Mouse (Mus musculus) embryonic facial prominence, embryonic 11.5 days (tissue): ENCODE data around the gene Klf7. TPM values are rescaled to one million over a fixed set of nuclear protein-coding genes. Genes with fewer than 3 reads are reported as not detected.

Experiments used
- ATAC-seq: fragments of 200-750 bp; cut with Nextera tagmentation; replicated peaks from 2 replicates; pipeline ENCODE4 v1.8.0; 2017; ENCODE audit warnings: low read depth; ENCODE audit not compliant: insufficient number of reproducible peaks, low FRiP score, low TSS enrichment
- DNase-seq: peaks from one replicate; pipeline ENCODE4 v3.0.0-alpha.2; 2015; ENCODE audit warnings: low spot score
- H3K27ac ChIP-seq: fragments of 300-500 bp; sonication (generic); replicated peaks from 2 replicates; pipeline ENCODE4 v1.5.1; 2014; ENCODE audit warnings: mild to moderate bottlenecking, low read depth, low read length, control low read depth
- H3K27me3 ChIP-seq: fragments of 300-500 bp; sonication (generic); 2 replicates; pipeline ENCODE4 v1.6.1; 2014; ENCODE audit warnings: mild to moderate bottlenecking, low read length, moderate library complexity, mixed read lengths; ENCODE audit not compliant: control insufficient read depth, insufficient read depth
- H3K36me3 ChIP-seq: fragments of 300-500 bp; sonication (generic); replicated peaks from 2 replicates; pipeline ENCODE4 v1.6.1; 2014; ENCODE audit warnings: low read depth, mild to moderate bottlenecking, low read length, moderate library complexity, mixed read lengths; ENCODE audit not compliant: control insufficient read depth, insufficient read depth
- H3K4me1 ChIP-seq: fragments of 300-500 bp; sonication (generic); 2 replicates; pipeline ENCODE4 v1.6.1; 2014; ENCODE audit warnings: low read length, mixed read lengths; ENCODE audit not compliant: control insufficient read depth, insufficient read depth
- H3K4me2 ChIP-seq: fragments of 300-500 bp; sonication (generic); 2 replicates; pipeline ENCODE4 v1.6.1; 2014; ENCODE audit warnings: low read depth, mild to moderate bottlenecking, control low read depth, low read length, moderate library complexity
- H3K4me3 ChIP-seq: fragments of 300-500 bp; sonication (generic); 2 replicates; pipeline ENCODE4 v1.5.1; 2014; ENCODE audit warnings: low read depth, low read length, control low read depth
- H3K9ac ChIP-seq: fragments of 300-500 bp; sonication (generic); replicated peaks from 2 replicates; pipeline ENCODE4 v1.6.1; 2014; ENCODE audit warnings: mild to moderate bottlenecking, control low read depth, low read length
- H3K9me3 ChIP-seq: fragments of 300-500 bp; sonication (generic); replicated peaks from 2 replicates; pipeline ENCODE4 v1.6.1; 2016; ENCODE audit warnings: mild to moderate bottlenecking, low read length, inconsistent platforms, mixed read lengths; ENCODE audit not compliant: control insufficient read depth
- WGBS: fragments of 180-500 bp; shearing (Covaris S2); extraction: QIAGEN DNeasy Blood & Tissue Kit; methylation state at CpG from one replicate; pipeline ENCODE4 v1.1.7; 2014; 5-methylcytosine and 5-hydroxymethylcytosine counted together
- polyA plus RNA-seq: library from polyadenylated mRNA; unstranded; fragments of >200 nt; fragmentation: Nextera tagmentation; extraction: Ambion mirVana; gene quantifications from 2 replicates; pipeline ENCODE4 v1.2.1, GENCODE M21; 2014

The Klf7 gene
- polyA plus RNA-seq, 1 experiment from 2014 or later: 15.6 TPM

DNA sequence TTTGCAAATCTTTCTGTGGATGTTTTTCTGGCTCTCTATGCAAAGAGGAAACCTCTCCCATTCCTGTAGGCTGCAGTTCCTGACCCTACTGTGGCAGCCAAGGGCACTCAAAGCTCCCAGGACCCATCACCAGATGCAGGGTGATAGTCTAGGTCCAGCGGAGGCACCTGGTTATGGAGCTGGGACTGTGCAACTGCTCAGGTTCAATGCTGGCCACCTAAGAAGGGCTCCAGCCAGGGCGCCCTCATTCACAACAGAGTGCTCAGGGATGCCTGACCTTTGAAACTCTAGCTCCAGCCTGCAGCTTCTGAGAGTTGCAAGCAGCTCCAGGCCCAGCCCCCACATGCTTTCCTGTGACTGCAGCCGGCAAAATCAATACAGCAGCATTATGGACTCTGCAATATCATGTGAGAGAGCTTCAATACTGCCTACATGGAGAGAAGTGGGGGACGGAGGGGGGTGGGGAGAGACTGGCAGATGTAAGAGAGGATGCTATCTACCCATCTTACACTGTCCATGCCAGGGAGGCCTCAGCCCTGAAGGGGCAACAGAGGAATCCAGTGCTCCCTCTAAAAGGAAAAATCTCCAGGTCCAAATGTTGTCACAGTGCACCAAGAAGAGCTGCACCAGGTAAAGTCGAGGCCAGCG lies 24.3 kb downstream of the Klf7 start:
- peak; percentile 56; the same call in 1 of the 2 replicates for ATAC-seq

DNA sequence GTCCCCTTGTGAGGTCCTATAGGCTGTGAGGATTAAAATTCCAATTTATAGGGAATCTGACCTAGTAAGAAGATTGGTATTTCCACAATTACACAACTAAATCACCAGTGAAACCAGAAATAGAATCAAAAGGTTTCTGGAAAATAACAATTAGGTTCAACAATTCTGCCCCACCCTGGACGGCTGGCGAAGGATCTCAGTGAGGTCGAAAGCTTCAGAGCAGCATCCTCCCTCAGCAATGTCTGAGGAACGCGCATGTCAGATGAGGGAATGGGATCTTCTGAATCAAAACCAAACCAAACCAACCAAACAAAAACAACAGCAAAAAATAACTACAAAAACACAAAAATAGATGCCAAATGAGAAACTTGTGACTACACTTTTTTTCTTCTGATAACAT lies 29.1 kb downstream of the Klf7 start:
- Histone ChIP-seq H3K27me3 (no peaks in the 10 kb centered on the region), H3K9me3 (no peaks in the 10 kb centered on the region), H3K36me3 (no peaks in the 10 kb centered on the region), H3K9ac (no peak overlapping the region), H3K4me1 (peaks cover 2% of the 10 kb centered on the region), H3K27ac (no peak overlapping the region), H3K4me3 (no peak overlapping the region), H3K4me2 (no peak overlapping the region)
- DNase-seq (no peak), ATAC-seq (no peak)
- WGBS: 94% methylated on average over 5 of the region's 5 CpGs

More for the DNA sequence above, 24.3 kb downstream of the Klf7 start:
- no peak overlapping the region for H3K27ac ChIP-seq
- no peaks in the 10 kb centered on the region for H3K36me3 ChIP-seq
- no peak overlapping the region; the same call in 1 of the 2 replicates for H3K9ac ChIP-seq
- H3K4me3 ChIP-seq: no peak overlapping the region
- H3K27me3 ChIP-seq: no peaks in the 10 kb centered on the region
- no peak overlapping the region for H3K4me2 ChIP-seq
- H3K4me1 ChIP-seq: no peaks in the 10 kb centered on the region; the same call in none of the 2 replicates
- 61% methylated on average over 6 of the region's 6 CpGs for WGBS
- H3K9me3 ChIP-seq: no peaks in the 10 kb centered on the region
- DNase-seq: no peak

DNA sequence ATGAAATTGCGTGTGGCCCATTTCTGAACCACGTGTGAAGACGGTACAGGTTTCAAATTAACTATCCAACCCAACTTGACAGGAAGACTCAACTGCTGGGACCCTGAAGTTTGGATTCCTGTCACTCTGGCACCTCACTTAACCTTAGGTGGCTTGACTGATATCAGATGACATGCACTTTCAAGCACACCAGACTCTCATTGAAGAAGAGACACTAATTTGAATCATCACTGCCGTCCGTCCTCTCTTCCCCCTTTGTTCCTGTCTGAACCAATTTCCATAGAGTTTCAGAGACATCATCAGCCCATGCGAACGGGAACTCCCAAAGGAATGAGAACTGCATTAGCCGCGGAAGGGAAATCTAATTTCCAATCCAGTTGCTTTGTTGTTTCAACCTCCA lies 30.5 kb downstream of the Klf7 start:
- Histone ChIP-seq H3K4me3 (no peak overlapping the region), H3K36me3 (no peaks in the 10 kb centered on the region), H3K9me3 (no peaks in the 10 kb centered on the region), H3K4me2 (no peak overlapping the region), H3K4me1 (peaks cover 2% of the 10 kb centered on the region; the same call in 1 of the 2 replicates), H3K27me3 (no peaks in the 10 kb centered on the region), H3K27ac (no peak overlapping the region), H3K9ac (no peak overlapping the region)
- ATAC-seq: no peak
- 68% methylated on average over 9 of the region's 9 CpGs for WGBS
- DNase-seq: no peak

DNA sequence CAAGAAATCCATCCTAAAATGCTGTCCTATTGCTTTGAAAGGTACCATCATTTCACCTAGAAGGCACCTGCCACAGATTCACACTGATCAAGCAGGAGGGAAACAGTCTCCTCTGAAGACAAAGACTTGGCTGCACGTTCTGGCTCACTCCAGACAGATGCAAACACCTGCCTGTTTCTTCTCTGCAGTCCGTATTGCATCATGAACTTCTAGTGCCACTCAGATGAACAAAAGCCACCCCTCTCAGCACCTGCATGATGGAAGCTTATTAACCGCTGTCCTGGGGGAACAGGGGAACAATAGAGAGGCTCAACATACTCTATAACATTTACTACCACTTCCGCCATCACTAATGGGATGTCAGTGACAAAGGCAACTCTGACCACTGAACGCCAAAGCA lies 31.5 kb downstream of the Klf7 start:
- Histone ChIP-seq H3K9ac (no peak overlapping the region), H3K4me2 (no peak overlapping the region), H3K9me3 (no peaks in the 10 kb centered on the region), H3K27me3 (no peaks in the 10 kb centered on the region), H3K27ac (no peak overlapping the region), H3K36me3 (no peaks in the 10 kb centered on the region), H3K4me1 (peaks cover 2% of the 10 kb centered on the region; the same call in 1 of the 2 replicates), H3K4me3 (no peak overlapping the region)
- no peak for ATAC-seq
- DNase-seq: no peak
- WGBS: 89% methylated on average over 5 of the region's 5 CpGs

DNA sequence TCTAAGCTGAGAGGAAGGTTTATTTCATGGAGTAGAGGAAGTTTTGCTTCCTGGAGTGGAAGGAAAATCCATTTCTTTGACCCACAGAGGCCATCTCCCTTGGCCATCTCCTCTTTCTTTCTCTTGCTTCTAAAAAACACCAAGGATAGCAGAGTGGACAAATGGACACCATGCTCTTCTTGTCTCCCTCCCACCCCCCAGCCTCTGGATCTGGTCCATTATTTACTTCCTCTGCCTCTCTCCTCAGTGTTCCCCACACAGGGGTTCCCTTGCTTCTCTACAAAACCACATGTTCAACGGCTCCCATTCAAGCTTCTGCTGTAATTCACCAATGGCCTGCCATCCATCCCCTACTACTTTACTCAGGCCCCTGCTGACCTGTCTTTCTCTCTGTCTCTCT lies 32.4 kb downstream of the Klf7 start:
- H3K27ac ChIP-seq: no peak overlapping the region
- no peak overlapping the region for H3K9ac ChIP-seq
- ATAC-seq (no peak), DNase-seq (no peak)
- peaks cover 2% of the 10 kb centered on the region; the same call in 1 of the 2 replicates for H3K4me1 ChIP-seq
- no peaks in the 10 kb centered on the region for H3K27me3 ChIP-seq
- WGBS: 95% methylated on average over 1 of the region's 1 CpGs
- no peak overlapping the region for H3K4me2 ChIP-seq
- no peaks in the 10 kb centered on the region for H3K9me3 ChIP-seq
- H3K4me3 ChIP-seq: no peak overlapping the region
- no peaks in the 10 kb centered on the region for H3K36me3 ChIP-seq

DNA sequence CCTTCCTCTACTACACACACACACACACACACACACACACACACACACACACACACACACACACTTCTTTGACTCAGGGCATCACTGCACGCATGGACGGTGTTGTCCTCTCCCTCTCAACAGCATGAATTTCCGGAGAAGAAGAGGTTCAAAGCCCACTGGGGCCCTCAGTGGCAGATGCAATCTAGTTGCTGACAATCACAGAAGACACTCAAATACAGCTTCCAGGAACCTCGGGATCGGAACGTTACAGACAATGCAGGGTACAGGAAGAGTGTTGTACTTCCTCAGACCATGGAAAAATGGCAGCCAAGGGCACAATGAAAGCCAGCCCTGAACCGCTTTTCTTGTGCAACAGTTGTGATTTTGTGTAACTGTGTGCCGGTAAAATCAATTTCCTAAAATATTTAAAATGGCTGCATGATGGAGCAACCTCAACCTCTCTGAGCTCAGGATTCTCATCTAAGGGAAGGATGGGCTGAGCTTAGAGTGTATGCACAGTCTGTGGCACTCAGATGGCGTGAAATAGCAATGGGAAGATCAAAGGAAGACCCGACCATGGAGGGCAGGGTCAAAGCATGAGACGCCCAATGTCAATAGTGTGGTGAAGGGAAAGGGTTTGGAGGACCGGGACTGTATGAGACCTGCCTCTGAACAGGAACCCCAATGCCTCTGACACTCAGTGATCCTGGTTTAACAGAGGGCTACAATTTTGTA lies 33.3 kb downstream of the Klf7 start:
- no peak overlapping the region for H3K9ac ChIP-seq
- H3K27me3 ChIP-seq: no peaks in the 10 kb centered on the region
- H3K9me3 ChIP-seq: no peaks in the 10 kb centered on the region
- no peaks in the 10 kb centered on the region for H3K36me3 ChIP-seq
- no peak overlapping the region; the same call in 1 of the 2 replicates for H3K27ac ChIP-seq
- ATAC-seq (peak; percentile 49; the same call in 1 of the 2 replicates), DNase-seq (no peak)
- H3K4me1 ChIP-seq: peaks cover 2% of the 10 kb centered on the region; the same call in 1 of the 2 replicates
- 69% methylated on average over 12 of the region's 12 CpGs for whole genome bisulfite sequencing
- H3K4me3 ChIP-seq: no peak overlapping the region
- no peak overlapping the region for H3K4me2 ChIP-seq

DNA sequence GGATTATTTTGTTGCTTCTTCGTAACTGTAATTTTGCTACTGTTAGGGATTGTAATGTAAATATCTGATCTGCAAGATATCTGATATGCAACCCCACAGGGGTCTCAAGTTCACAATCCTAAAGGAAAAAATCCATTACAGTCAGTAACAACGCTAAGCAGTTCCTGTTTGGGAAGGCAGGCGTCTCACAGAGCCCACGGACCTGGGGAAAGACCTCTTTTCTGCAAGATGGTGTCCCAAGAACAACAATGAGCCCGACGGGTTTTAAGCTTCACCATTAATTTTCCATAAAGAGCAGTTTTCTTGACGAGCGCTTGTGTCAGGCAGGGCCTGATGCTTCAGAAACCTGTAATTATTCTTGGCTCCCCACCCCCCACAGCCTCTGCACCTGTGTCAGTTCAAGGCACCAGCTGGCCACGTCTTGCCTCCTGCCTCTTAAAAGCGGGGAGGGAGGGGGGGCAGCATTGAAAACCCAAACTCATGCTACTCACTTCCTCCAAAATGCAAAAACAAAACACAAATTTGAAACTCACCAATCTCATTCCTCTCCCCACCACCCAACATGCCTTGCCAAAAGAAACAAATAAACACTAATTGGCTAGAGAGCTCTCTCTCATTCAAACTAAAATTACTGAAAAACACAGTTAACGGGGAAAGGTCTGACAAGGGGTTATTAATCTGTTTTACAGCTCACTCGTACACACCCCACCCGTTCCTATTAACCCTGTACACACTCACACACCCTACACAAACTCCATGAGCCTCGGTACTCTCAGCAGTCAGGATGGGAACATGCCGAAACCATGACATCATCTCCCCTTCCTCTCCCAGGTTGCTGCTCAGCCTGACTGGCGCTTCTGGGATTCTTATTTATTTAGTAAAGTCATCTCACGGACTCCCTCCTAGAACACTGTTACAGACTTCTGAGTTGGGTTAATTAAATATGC lies 34.2 kb downstream of the Klf7 start:
- peak; percentile 81; the same call in 1 of the 2 replicates for ATAC-seq

More for the DNA sequence above, 34.2 kb downstream of the Klf7 start:
- no peak overlapping the region for H3K9ac ChIP-seq
- no peaks in the 10 kb centered on the region for H3K36me3 ChIP-seq
- H3K4me1 ChIP-seq: peaks cover 2% of the 10 kb centered on the region; the same call in 1 of the 2 replicates
- H3K4me3 ChIP-seq: no peak overlapping the region
- no peaks in the 10 kb centered on the region for H3K9me3 ChIP-seq
- peak; percentile 49 for DNase-seq
- no peak overlapping the region; the same call in 1 of the 2 replicates for H3K27ac ChIP-seq
- 28% methylated on average over 17 of the region's 17 CpGs for WGBS
- no peak overlapping the region for H3K4me2 ChIP-seq
- no peaks in the 10 kb centered on the region for H3K27me3 ChIP-seq
